Mouse (Mus musculus) common myeloid progenitor, adult 5-6 weeks (primary cell): ENCODE data around the gene Tctn3. TPM values are rescaled to one million over a fixed set of nuclear protein-coding genes. Genes with fewer than 3 reads are reported as not detected.
"Not testable (repeated sequence)": the region's sequence is repeated elsewhere in the genome, so short reads cannot be mapped to it uniquely, and the experiment has no call there.

Experiments used
- ATAC-seq: replicated peaks from 2 replicates; pipeline ENCODE4 v1.8.0; 2016; ENCODE audit warnings: low read depth, mild to moderate bottlenecking, moderate TSS enrichment, inconsistent platforms; ENCODE audit not compliant: poor library complexity, severe bottlenecking
- total RNA-seq: library from RNA; stranded (forward); fragments of 200-1000, 187-1606 nt; gene quantifications from 2 replicates; pipeline ENCODE4 v1.2.3, GENCODE M21; 2017

The Tctn3 gene
- total RNA-seq, 1 experiment from 2014 or later = 6.8 TPM

- ATAC-seq = 0 out of 2 replicates have a peak, but pooled peaks have one; percentile 36
Observed at GRCm38 (mm10) chr19:40630096-40630495, 18.1 kb upstream of the Tctn3 start.

DNA sequence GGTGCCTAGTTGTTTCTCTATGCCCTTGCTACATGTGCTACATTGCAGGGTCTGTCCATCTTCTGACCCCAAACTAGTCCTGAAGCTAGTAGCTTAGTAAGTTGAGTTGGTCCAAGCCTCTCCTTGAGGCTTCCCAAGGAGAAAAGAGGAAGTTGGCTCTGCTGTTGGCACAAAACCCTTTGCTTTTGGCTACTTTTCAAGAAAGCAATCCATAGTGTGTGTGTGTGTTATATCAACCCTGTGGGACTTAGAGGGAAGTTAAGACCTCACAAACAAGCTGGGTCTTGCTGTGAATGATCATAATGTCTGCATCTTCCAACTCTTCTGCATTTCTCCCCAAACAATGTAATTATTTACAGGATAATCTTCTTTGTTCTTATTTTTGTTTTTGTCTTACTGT, 16.9 kb upstream of the Tctn3 start:
- peak; percentile 63 for ATAC-seq

GRCm38 (mm10) chr19:40625935-40626334, 13.9 kb upstream of the Tctn3 start:
- ATAC-seq = no peak

GRCm38 (mm10) chr19:40621616-40622015, 9.6 kb upstream of the Tctn3 start:
- ATAC-seq = 0 out of 2 replicates have a peak, but pooled peaks have one; percentile 45

GRCm38 (mm10) chr19:40616021-40616420, 4.0 kb upstream of the Tctn3 start:
- ATAC-seq = no peak

- ATAC-seq = no peak
Observed at GRCm38 (mm10) chr19:40614811-40615210, 2.8 kb upstream of the Tctn3 start.

DNA sequence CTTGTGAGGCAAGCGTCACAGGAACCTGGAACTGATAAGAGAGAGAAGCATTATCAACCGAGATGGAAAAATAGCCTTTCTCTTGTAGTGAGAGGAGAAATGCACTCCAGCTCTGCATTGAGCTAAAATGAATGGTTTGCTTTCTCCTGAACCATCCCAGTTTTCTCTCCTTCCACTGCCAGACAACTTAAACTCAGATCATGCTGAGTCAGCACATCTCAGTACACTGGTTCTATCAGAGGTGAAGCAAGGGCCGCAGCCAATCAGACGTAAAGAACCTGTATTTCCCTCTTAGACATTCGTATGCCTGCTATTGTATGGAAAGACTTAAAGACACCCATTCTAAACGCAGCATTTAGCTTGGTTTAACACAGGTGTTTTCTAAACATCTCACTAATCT, 4.4 kb downstream of the Tctn3 start:
- no peak for ATAC-seq

GRCm38 (mm10) chr19:40605189-40605588, 6.8 kb downstream of the Tctn3 start:
- no peak for ATAC-seq

DNA sequence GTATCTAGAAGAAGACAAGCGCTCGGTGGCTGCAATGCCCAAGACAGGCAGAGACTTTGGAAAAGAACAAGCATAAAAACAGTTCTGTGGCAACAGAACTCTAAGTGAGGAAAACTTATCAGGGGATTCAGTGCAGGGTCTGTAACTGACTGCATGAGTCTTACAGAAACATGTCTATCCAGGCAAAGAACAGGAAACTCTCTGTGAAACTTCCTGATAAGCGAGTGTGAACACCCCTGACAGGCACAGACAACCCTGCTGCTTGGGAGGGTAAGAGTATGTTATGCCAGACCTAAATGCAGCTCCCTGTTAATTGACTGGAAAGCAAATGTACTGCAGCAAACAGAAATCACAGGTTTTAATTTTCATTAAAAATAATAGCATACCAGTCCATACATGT, 10.2 kb downstream of the Tctn3 start:
- ATAC-seq = 0 out of 2 replicates have a peak, but pooled peaks have one; percentile 22

- ATAC-seq = not testable (repeated sequence)
Observed at GRCm38 (mm10) chr19:40600846-40601245, 11.2 kb downstream of the Tctn3 start.

DNA sequence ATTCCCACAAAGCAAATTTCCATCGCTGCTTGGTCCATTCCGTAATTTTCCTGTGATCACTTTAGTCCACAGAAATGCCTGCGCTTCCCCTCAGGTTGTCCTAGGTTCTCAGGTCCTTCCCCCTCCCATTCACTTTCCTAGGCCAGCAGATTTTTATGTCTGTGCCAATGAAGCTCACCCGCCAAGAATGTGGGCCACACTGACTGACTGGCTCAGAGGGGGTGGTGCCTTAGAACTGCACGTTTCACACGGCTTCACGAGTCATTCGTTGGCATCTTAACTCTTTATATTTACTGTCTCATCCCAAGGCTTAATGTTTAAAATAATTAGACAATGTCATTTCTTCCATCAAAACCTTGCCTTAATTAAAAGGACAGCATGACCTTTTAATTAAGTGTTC, 16.2 kb downstream of the Tctn3 start:
- ATAC-seq = no peak

DNA sequence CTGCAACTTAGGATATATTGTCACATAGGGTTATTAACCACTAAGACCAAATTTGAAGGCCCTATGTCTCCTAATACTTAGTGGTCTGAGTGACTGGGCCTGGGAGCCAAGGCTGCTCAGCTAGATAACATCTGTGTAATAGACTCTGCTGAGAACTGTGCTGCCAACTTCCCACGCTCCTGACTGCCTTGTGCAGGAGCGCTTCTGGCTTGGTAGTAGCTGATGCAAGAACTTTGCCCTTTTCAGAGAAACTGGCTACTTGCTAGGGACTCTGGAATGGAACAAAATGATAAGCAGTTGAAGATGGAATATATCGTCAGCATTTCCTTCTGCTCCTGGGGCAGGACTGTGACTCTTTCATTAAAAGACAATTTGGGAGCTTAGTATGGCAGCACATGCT, 16.8 kb downstream of the Tctn3 start:
- ATAC-seq = no peak

- ATAC-seq = no peak
Observed at GRCm38 (mm10) chr19:40589530-40589880, 22.5 kb downstream of the Tctn3 start.

GRCm38 (mm10) chr19:40588847-40589529, 23.0 kb downstream of the Tctn3 start:
- ATAC-seq = peak; percentile 80

- peak; percentile 91 for ATAC-seq
Observed at GRCm38 (mm10) chr19:40588293-40588654, 23.8 kb downstream of the Tctn3 start, which contains the start of gene Aldh18a1. Aldh18a1 (minus strand) TSS chr19:40588463.

DNA sequence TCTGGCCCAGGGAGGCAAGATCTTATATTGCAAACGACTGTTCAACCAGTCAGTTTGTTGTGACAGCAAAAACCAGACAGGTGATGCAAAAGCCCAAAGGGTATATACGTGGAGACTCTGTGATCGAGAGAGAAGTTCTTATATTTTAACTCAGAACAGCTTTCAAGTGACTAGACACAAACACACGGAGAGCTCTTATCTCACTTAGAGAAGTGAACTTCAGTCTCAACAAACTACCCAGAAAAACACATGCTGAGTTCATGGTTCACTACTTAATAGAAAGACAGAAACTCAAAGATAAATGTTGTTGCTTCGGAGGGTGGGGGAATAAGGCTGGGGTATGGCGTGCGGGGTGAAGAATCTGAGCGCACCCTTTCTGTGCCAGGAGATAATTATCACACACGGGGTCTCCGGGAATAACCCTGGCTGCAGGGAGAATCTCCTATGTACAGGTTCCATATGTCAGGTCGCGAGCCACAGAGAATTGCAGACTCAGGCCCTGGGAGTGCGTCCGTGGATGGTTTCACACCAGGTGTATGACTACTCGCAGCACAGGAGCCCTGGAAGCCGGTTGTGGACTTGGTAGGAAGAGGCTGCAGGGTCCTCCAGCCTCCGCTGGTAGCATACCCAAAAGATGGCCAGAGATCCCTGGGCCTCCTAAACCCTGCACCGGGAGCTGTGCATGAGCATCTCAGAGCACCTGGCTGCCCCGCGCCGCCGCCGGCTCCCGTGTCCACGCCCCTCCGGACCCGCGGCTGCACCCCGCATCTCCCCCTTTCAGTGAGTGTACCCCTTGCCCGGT, 24.3 kb downstream of the Tctn3 start:
- no peak for ATAC-seq

DNA sequence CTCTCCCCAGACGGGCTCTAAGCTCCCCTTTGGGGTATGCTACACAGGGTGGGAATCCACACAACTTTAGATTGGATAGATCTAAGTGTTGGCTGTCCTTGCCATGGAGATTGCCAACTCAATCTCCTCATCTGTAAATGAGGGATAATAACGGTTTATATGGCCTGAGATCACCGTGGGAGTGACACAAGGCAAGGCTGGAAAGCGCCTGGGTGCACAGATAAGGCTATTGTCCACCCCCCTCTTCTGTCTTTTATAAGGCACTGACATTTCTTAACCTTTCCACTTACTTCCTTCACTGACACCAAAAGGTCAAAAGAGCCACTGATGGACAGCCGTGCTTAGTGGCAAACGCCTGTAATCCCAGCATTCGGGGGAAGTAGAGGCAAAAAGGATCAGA, 25.1 kb downstream of the Tctn3 start:
- ATAC-seq = no peak

DNA sequence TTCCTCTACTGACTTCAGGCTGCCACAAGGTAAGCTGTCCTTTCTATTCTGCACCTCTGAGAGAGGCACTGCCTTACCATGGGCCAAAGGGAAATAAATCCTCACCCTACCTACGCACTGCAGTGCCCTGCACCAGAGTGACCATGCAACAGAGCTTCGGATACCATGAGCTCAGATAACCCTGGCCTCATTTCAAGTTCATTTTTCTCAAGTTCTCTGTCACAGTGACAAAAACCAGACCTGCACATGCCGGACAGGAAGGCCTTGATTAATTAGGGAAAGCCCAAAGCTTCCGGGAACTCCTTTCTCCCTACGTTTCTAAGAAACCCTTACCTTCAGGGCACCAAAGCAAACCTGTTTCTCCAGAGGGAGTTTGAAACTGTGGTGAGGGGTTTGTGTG, 30.4 kb downstream of the Tctn3 start:
- ATAC-seq = no peak

DNA sequence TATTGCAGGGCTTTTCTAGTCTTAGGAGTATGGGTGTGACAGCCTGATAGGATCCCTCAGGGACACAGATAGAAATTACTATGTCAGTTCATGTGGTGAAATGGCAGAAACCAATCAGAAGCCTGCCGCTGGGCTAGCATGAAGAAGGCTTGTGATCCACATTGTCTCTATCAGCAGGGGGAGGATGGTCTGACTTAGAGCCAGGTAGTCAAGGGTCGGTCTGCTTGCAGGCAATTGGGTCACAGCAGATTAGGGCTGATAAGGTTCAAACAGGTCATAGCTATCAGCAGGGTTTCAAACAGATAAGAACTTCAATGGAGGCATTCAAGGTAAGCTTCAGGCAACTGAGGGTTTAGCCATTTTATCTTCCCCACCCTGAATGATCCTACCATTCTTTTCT, 31.1 kb downstream of the Tctn3 start:
- ATAC-seq = no peak

DNA sequence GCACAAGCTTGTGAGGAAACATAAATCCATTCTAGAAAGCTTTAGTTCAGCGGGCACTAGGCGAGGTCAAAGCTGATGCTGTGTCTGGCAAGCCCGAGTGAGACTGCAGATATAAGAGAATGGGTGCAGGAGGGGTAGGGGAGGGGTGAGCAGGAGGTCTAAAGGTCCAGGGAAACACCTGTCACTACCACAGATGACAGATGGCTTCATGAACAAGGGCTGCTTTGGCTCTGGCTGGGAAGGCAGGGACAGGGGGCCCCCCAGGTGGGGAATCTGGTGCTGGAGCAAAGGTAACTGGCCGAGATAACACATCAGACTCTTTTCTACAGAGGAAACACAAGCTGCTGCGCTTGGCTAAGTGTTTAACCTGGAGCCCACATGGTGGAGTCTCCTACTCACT, 36.6 kb downstream of the Tctn3 start:
- ATAC-seq = no peak

- no peak for ATAC-seq
Observed at GRCm38 (mm10) chr19:40570726-40571125, 41.3 kb downstream of the Tctn3 start.

GRCm38 (mm10) chr19:40567616-40568015, 44.4 kb downstream of the Tctn3 start:
- ATAC-seq = no peak
